Mouse (Mus musculus) cerebellum, adult 2 months (tissue): ENCODE measurements around the gene Metap2. TPM values are rescaled to one million over a fixed set of nuclear protein-coding genes. Genes with fewer than 3 reads are reported as not detected.

Source experiments
- DNase-seq, 2 experiments: peaks; one replicate each; pipeline ENCODE4 v3.0.0; 2021
- H3K27ac ChIP-seq: fragments of 200-500 bp; 2 replicates; pipeline ENCODE4 v1.5.1; 2012; ENCODE audit warnings: low read length, control low read depth, inconsistent platforms; ENCODE audit not compliant: insufficient read depth
- H3K27me3 ChIP-seq: fragments of 200-500 bp; 2 replicates; pipeline ENCODE4 v1.6.1; 2012; ENCODE audit warnings: inconsistent platforms, mild to moderate bottlenecking, low read length, moderate library complexity; ENCODE audit not compliant: control insufficient read depth, insufficient read depth
- H3K4me1 ChIP-seq: fragments of 200-500 bp; 2 replicates; pipeline ENCODE4 v1.6.1; 2011; ENCODE audit warnings: low read length; ENCODE audit not compliant: control insufficient read depth, insufficient read depth
- H3K4me3 ChIP-seq: fragments of 200-500 bp; replicated peaks from 2 replicates; pipeline ENCODE3; 2011; ENCODE audit warnings: mild to moderate bottlenecking, low read depth, low read length, control low read depth; ENCODE audit not compliant: insufficient read depth
- CTCF ChIP-seq: fragments of 200-500 bp; IDR thresholded peaks from 2 replicates; pipeline ENCODE4 v1.5.1; 2011; ENCODE audit warnings: low read depth, mild to moderate bottlenecking, control low read depth, low read length, moderate library complexity, borderline replicate concordance; ENCODE audit not compliant: insufficient read depth
- POLR2A ChIP-seq: fragments of 200-500 bp; IDR thresholded peaks from 2 replicates; pipeline ENCODE4 v1.6.1; 2011; ENCODE audit warnings: low read length, control low read depth, borderline replicate concordance; ENCODE audit not compliant: insufficient read depth
- WGBS: fragments of 180-500 bp; shearing (Covaris S2); methylation state at CpG from one replicate; pipeline ENCODE4 v1.1.7; 2018; 5-methylcytosine and 5-hydroxymethylcytosine counted together
- polyA plus RNA-seq: library from polyadenylated mRNA; depleted of rRNA; stranded (reverse); fragments of >200 nt; gene quantifications from 2 replicates; pipeline ENCODE4 v1.2.3, GENCODE M21; 2012

Gene Metap2
- polyA plus RNA-seq, 1 experiment = 131 TPM

DNA sequence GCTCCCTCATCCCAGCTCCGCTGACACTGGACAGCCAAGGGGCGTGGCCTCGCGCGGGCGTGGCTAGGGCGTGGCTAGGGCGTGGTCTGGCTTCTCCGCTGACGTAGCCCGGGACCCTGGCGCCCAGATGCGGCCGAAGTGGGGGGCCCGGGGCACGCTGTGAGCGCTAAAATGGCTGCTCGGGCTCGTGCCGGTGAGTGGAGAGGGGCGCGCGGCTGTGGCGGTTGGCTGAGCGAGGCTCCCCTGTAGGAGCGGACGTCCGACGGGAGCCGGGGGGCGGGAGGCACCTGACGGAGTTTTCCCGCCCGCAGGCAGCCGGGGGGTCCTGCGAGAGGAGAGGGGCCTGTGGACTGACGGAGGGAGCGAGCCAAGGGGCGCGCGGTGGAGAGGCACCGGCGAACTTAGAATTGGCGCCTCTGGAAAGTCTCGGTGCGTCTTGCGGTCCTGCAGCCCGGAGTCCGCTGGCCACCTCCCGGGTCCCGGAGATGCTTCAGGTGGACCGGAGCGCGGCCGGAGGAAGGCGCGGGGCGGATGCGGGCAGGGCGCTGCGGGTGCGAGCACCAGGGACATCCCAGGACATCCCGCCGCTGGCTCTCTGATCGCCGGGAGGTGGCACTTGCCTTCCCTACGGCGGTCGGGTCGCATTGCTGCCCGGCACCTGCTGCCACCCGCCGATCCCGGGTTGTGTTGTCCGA, 63.0 kb downstream of the Metap2 start:
- WGBS = under 1% methylated on average over 72 of the region's 75 CpGs

DNA sequence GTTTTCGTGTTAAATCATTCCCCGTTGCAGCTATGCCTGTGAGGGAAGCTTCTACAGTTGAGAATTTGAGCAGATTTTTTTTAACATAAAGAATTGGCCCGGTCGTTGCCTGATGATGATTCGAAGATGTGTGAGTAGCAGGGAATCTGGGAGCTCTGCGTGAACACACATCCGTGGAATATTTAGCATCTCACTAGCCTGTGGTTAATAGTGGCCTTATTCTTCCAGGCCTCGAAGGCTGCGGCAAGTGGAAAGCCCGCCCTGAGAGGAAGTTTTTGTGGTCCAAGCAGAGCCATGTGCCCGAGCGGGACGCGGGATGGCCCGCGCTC, 63.6 kb downstream of the Metap2 start:
- peaks cover 5% of the 10 kb centered on the region; the same call in 1 of the 2 replicates for H3K27me3 ChIP-seq
- H3K4me3 ChIP-seq = peak overlapping the region; percentile 64
- H3K27ac ChIP-seq = no peak overlapping the region
- no peak for DNase-seq
- 2% methylated on average over 16 of the region's 16 CpGs for whole genome bisulfite sequencing
- no peak for TF ChIP-seq CTCF
- TF ChIP-seq POLR2A = no peak
- no peaks in the 10 kb centered on the region for H3K4me1 ChIP-seq

More for the DNA sequence above, 63.0 kb downstream of the Metap2 start:
- Histone ChIP-seq H3K27ac (no peak overlapping the region), H3K4me3 (peak overlapping the region; percentile 64), H3K27me3 (peaks cover 5% of the 10 kb centered on the region; the same call in 1 of the 2 replicates), H3K4me1 (no peaks in the 10 kb centered on the region)
- DNase-seq = peak; percentile 64 to 73
- TF ChIP-seq CTCF (no peak), POLR2A (no peak)

DNA sequence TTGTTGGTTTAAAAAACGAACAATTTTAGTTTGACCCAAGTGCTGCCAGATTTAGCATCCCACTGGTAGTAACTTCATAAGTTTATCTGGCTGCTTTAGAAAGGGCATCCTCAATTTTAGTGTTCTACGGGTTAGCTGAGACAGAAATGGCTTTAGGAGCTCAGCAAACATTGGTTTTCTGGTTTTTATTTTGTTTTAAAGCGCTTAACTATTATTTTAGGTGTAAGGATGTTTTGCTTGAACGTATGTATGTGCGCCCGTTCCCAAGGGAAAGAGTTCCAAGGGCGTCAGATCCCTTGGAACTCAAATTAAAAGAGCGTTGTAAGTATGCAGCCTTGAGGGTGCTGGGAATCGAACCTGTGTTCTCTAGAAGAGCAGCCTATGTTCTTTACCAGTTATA, 64.1 kb downstream of the Metap2 start:
- WGBS = 73% methylated on average over 9 of the region's 9 CpGs
- TF ChIP-seq CTCF (no peak), POLR2A (no peak)
- H3K4me1 ChIP-seq = no peaks in the 10 kb centered on the region

DNA sequence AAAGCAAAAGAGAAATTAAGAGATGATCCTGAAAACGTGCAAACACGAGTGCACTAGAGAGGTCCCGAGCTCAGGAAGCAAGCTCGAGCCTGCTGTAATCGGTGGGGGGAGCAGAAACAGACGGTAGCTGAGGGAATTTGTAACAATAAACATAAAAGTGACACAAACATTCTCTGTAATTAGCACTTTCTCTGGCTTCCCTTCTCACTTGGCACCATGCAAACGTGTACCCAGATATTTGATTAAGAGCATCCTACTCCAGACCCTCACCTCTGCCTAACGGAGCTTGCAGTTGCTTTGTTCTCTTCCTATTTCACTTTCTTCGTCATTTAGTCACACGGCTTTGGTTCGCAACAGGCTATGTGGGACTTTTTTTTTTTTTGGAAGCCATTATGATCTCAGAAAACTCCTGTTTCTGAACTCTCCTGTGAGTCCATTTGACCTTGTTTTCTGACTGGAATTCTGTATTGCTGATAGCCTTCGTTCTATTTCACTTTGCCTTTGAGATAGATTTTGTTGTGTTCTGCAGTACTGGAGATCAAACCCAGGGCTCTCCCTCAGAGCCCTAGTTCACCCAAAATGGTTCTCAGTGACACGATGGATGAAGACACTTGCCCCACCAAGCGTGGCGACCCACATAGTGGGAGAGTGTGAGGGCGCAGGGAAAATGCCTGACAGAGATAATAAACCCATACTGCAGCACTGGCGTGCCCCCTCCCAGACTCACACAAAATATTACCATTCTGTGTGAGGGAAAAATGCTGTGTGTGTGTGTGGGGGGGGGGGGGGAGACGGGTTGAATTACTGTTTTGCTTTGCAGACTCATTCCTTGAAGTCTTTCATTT, 64.9 kb downstream of the Metap2 start:
- 69% methylated on average over 18 of the region's 18 CpGs for WGBS
- H3K4me1 ChIP-seq = no peaks in the 10 kb centered on the region
- no peak overlapping the region for H3K27ac ChIP-seq
- DNase-seq = no peak
- no peak for TF ChIP-seq POLR2A
- no peak for TF ChIP-seq CTCF
- peaks cover 5% of the 10 kb centered on the region; the same call in 1 of the 2 replicates for H3K27me3 ChIP-seq
- no peak overlapping the region for H3K4me3 ChIP-seq

More for the DNA sequence above, 64.1 kb downstream of the Metap2 start:
- DNase-seq = no peak
- Histone ChIP-seq H3K27me3 (peaks cover 5% of the 10 kb centered on the region; the same call in 1 of the 2 replicates), H3K27ac (no peak overlapping the region), H3K4me3 (no peak overlapping the region)

DNA sequence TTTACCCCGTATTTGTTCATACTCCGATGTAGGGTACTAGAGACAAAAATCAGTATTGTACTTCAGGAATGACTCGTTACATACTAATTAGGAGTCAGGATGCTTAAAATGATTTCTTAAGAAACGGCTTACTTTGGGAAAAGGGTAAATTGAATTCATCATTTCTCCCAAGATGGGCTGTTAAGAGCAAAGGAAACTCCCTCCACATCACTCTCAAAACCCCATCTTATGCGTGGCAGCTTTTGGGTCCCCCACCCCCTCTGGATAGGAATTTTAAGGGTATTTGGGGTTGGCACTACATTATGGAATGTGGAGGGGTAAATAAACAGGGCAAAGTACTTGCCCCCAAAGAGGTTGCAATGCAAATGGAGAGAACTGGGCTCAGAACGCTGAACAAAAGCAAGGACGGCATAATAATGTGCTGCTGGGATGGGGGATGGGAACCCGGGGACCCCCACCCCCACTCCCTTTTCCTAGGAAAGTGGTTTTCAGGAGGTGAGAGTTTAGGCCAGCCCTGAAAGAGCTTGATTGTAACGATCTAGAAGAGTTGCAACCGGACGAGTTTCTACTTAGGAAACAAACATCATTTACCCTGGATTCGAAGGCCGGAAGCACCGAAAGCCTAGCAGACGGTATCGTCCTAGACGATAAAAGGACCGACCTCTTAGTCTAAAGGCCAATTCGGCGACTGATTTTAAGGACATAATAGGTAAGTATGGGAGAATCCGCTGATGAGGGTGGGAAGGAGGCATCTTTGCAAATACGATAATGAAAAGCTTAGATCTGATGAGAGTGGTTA, 65.8 kb downstream of the Metap2 start, which contains the start of gene Usp44:
Usp44 (plus strand) TSS at position 625 of the 799 bp plus-strand sequence.
- DNase-seq = no peak
- 65% methylated on average over 22 of the region's 22 CpGs for WGBS
- H3K4me3 ChIP-seq = no peak within 1 kb of the TSS
- no peaks in the 10 kb centered on the region for H3K4me1 ChIP-seq
- H3K27ac ChIP-seq = no peak within 1 kb of the TSS
- TF ChIP-seq POLR2A (no peak), CTCF (no peak)
- H3K27me3 ChIP-seq = peaks cover 5% of the 10 kb centered on the region; the same call in 1 of the 2 replicates

DNA sequence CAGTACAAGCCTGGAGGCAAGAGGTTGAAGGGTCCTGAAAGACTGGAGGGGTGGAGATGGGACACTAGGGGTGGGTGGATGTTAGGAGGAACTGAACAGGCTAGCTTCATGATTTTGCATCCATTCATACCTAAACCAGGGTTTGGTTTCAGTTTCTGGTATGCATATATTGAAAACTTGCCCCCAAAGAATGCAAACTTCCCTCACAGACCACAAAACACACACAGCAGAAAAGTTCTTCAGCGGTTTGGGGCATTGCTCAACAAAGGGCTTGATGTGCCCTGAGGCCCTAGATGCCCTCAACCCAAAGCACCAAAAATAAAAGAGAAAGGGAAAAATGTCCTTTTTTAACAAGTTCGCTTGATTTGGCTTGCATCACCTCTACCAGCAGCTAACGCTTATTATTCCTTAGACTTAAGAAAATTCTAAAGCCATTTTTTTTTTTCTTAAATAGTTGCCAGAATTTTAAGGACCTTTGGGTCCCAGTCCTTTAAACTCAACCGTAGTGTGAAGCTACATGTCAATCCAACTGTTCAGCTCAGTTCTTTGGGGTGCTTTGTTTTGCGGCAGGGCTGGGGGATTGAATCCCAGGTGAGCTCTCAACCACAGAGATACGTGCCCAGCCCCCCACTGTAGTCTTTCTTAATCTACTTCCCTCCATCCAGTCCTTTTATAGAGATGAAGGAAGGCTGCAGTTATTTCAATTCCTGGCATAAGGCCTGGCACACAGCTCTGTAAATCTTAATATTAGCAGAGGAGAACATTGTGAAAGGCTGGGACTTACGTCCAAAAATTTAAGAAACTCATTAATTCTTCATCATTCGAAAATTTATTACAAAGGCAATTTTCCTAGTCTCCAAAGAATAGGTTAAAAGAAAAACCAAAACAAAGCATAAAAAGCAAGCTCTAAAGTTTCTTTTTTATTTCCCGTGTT, 66.7 kb downstream of the Metap2 start:
- DNase-seq = no peak
- WGBS = 89% methylated on average over 9 of the region's 9 CpGs
- H3K27me3 ChIP-seq = peaks cover 5% of the 10 kb centered on the region; the same call in 1 of the 2 replicates
- TF ChIP-seq CTCF (no peak), POLR2A (no peak)
- no peak overlapping the region for H3K4me3 ChIP-seq
- no peak overlapping the region for H3K27ac ChIP-seq
- H3K4me1 ChIP-seq = no peaks in the 10 kb centered on the region

DNA sequence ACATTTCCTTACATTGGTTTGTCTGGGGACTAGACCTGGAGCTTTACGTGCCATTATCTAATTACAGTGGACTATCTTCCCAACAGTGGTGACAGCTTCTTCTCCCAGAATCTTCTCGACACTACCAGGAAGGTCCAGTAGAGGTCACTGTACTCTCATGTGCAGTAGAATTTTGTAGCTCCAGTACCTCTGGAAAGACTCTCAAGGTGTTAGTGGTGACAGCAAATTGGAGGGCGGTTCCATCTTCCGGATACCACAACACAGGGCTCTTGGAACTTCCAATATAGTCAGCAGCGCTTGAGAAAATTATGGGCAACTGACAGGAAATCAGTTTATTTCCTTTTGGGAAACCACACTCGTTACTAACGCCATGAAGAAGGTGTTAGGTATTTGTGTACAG, 78.2 kb downstream of the Metap2 start:
- Histone ChIP-seq H3K27me3 (no peaks in the 10 kb centered on the region), H3K4me1 (no peaks in the 10 kb centered on the region), H3K27ac (no peak overlapping the region), H3K4me3 (no peak overlapping the region)
- DNase-seq = peak; percentile 69 to 75
- WGBS = 38% methylated on average over 7 of the region's 7 CpGs
- TF ChIP-seq POLR2A = no peak
- TF ChIP-seq CTCF = peak; percentile 62; the same call in 1 of the 2 replicates
